Mouse (Mus musculus) right cerebral cortex, adult 2 months (tissue): ENCODE results near the gene Taar7a.

Experiments used
- DNase-seq, 2 experiments: peaks; one replicate each; pipeline ENCODE4 v3.0.0; 2021 to 2022; ENCODE audit warnings: low spot score in 2 of 2

The Taar7a gene

GRCm38 (mm10) chr10:23993381-23993780 is at the start of gene Taar7a:
TSS of gene Taar7a (minus strand) at chr10:23993481.
- DNase-seq: no peak

- no peak for DNase-seq
These were observed 47.0 kb upstream of the Taar7a start for GRCm38 (mm10) chr10:24040120-24040869.

- no peak for DNase-seq
These were observed 44.0 kb upstream of the Taar7a start, which contains the start of gene Taar7e for GRCm38 (mm10) chr10:24037314-24037713. TSS of gene Taar7e (plus strand) at chr10:24037614.

DNA sequence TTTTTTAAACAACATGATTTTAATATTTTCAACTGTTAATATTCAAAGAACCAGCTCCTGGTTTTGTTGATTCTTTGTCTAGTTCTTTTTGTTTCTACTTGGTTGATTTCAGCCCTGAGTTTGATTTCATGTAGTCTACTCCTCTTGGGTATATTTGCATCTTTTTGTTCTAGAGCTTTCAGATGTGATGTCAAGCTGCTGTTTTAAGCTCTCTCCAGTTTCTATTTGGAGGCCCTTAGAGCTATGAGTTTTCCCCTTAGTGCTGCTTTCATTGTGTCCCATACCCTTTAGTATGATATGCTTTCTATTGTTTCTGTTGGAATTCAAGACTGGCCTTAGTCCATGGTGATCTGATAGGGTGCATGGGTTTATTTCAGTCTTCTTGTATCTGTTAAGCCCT is 38.1 kb upstream of the Taar7a start:
- DNase-seq: no peak

- no peak for DNase-seq
These were observed 33.6 kb upstream of the Taar7a start, which contains the start of gene Taar7d for GRCm38 (mm10) chr10:24026922-24027321. TSS of gene Taar7d (plus strand) at chr10:24027222.

GRCm38 (mm10) chr10:24008143-24008542 is 14.9 kb upstream of the Taar7a start:
- DNase-seq: no peak

DNA sequence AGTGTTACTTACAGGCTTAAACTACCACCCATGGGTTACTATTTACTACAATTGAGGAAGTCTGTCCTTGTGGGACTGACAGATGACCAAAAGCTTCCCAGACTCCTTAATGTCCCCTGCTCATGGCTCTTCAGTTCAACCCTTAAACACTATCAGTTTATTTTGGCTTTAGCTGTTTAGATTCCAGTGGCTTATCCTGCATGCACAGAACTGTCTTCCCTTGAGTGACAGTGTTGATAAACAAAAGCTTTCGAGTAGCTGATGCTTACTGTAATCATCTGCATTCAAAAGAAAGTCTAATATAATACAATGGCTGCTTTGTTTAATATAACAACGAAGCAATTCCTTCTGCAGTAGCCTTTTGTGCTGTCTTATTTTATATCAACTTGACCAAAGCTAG is 13.8 kb upstream of the Taar7a start:
- DNase-seq: no peak

GRCm38 (mm10) chr10:24006442-24006841 is 13.2 kb upstream of the Taar7a start:
- DNase-seq: no peak

GRCm38 (mm10) chr10:23999639-24000038 is 6.4 kb upstream of the Taar7a start, which contains the start of gene Taar7b:
TSS of gene Taar7b (plus strand) at chr10:23999939.
- DNase-seq: no peak

GRCm38 (mm10) chr10:23986419-23986818 is 6.9 kb downstream of the Taar7a start:
- no peak for DNase-seq

GRCm38 (mm10) chr10:23985546-23985945 is 7.7 kb downstream of the Taar7a start, which contains the start of gene Taar6:
TSS of gene Taar6 (minus strand) at chr10:23985646.
- no peak for DNase-seq

- peak; percentile 70 to 80 for DNase-seq
These were observed 14.2 kb downstream of the Taar7a start for GRCm38 (mm10) chr10:23978901-23979705.

- DNase-seq: no peak
These were observed 15.3 kb downstream of the Taar7a start for GRCm38 (mm10) chr10:23977958-23978357.

DNA sequence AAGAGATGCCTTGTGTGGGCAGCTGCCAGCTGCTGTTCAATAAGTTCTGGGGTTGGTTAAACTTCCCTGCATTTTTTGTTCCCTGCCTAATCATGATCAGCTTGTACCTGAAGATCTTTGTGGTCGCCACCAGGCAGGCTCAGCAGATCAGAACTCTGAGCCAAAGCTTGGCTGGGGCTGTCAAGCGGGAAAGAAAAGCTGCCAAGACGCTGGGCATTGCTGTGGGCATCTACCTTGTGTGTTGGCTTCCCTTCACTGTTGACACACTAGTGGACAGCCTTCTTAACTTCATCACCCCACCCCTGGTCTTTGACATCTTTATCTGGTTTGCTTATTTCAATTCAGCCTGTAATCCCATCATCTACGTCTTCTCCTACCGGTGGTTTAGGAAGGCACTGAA is 22.0 kb downstream of the Taar7a start:
- no peak for DNase-seq

- DNase-seq: no peak
These were observed 22.6 kb downstream of the Taar7a start, which contains the start of gene Taar5 for GRCm38 (mm10) chr10:23970656-23971165. TSS of gene Taar5 (plus strand) at chr10:23970706.

- no peak for DNase-seq
These were observed 28.2 kb downstream of the Taar7a start for GRCm38 (mm10) chr10:23964921-23965610.

DNA sequence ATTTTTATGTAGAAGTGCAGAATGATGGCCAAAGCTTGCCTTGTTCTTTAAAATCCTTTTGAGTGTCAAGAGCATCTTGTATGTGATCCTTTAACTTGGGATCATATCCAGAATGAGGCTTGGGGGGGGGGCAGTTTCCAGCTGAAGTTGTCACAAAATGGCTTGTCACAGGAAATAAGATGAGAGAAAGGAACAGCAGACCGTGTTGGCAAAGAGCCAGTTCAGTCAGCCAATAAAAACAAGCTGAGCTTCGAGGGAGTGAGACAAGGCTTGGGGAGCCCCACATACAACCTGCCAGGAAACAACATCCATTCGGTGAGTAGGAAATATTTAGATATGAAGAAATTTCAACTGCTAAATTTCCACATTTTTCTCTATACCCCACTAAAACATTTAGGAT is 29.8 kb downstream of the Taar7a start:
- no peak for DNase-seq

GRCm38 (mm10) chr10:23960444-23960915 is 32.8 kb downstream of the Taar7a start, which contains the start of gene Taar4:
TSS of gene Taar4 (plus strand) at chr10:23960494.
- no peak for DNase-seq

DNA sequence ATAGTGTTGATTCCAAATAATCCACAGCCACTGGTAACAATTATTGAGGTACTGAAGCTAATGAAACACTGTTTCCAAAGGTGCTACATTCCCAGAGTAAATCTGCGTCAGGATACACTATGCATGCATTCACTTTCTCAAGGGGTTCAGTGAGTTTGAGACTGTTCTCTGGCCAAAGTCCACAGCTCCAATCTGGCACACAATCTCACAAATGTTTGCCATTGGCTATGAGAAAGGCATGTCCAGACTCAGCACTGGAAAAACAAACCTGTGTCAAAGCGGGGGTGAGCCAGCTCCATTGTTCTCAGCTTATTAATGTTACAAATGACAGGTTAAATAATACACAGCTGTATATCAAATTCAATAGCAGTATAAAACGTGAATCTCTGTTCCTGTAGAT is 34.2 kb downstream of the Taar7a start:
- no peak for DNase-seq

- DNase-seq: no peak
These were observed 41.6 kb downstream of the Taar7a start for GRCm38 (mm10) chr10:23951714-23952113.

DNA sequence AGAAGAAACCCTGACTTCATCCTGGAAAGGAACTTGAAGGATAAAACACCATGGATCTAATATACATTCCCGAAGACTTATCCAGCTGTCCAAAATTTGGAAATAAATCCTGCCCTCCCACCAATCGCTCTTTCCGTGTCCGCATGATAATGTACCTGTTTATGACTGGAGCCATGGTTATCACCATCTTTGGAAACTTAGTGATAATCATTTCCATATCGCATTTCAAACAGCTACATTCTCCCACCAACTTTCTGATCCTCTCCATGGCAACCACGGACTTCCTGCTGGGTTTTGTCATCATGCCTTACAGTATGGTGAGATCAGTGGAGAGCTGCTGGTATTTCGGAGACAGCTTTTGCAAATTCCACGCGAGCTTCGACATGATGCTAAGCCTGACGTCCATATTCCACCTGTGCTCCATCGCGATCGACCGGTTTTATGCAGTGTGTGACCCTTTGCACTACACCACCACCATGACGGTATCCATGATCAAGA is 43.7 kb downstream of the Taar7a start, which contains the start of gene Taar3:
Taar3 (plus strand) TSS at position 51 of the 498 bp plus-strand sequence.
- peak; percentile 12 to 20 for DNase-seq
